ENCODE assay signal across 8 mouse cellular contexts in the genomic region with DNA sequence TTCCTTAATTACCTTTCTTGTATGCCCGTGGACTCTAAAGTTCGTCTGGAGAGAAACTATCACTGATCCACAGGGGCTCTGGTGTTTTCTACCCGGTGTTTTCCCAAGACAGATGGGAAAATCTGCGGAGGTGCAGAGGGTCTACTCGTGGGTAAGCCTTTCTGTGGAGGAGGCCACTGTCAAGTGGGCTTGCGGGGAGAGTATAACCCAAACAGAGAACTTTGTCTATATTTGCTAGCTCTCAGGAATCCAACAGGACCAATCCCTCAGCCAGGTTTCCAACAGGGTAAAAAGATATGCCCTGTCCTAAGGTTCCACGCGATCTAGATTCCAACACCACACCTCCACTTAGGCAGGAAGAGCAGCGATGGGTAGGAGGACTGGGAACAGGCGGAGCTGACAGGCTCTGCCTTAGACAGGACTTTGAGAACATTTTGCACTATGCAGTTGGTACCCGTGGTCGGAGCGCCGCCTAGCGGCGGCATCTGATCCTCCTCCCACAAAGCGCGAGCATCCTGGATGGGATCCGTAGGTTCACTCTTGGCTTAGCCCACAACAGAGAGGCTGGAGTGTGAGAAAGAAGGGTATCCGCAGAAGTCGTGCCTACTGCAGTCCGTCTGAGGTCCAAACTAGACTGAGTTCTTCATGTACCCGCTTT. TPM values are rescaled to one million over a fixed set of nuclear protein-coding genes. Genes with fewer than 3 reads are reported as not detected.
A peak's percentile ranks its signal among the peaks of the same experiment; 100 is the strongest.
DNase-seq lines count a peak whose midpoint lies in the region; ATAC-seq lines count a peak whose summit lies in the region.

No protein-coding gene starts in this region.

- H3K9me3 ChIP-seq in intestine, embryonic 15.5 days, result no peaks in the 10 kb centered on the region
- H3K9me3 ChIP-seq in midbrain, embryonic 14.5 days (ENCODE audit: control insufficient read depth, low read length), result no peaks in the 10 kb centered on the region
- no peaks in the 10 kb centered on the region for H3K9me3 ChIP-seq in stomach, embryonic 14.5 days (ENCODE audit: control insufficient read depth, low read depth, low read length)

- DNase-seq in spleen, postnatal 4 days (ENCODE audit: low spot score in 2 of 2), result peak; percentile 55 to 85
- DNase-seq in spleen, postnatal 36 days (ENCODE audit: low spot score in 2 of 2), result no peak
- peak; percentile 77 to 92 for DNase-seq in cerebellum, postnatal 4 days (ENCODE audit: low spot score in 2 of 2)
- peak; percentile 81 for DNase-seq in gastrocnemius, postnatal 10 days
- DNase-seq in left cerebral cortex, postnatal 36 days (ENCODE audit: low spot score in 2 of 2), result peak; percentile 52 to 68
- DNase-seq in midbrain, embryonic 14.5 days, result peak; percentile 91

- no peak overlapping the region for H3K27ac ChIP-seq in intestine, embryonic 15.5 days
- H3K27ac ChIP-seq in midbrain, embryonic 14.5 days (replicated peaks; ENCODE audit: low read depth, low read length), result no peak overlapping the region
- no peak overlapping the region for H3K27ac ChIP-seq in stomach, embryonic 14.5 days (ENCODE audit: low read length)

- no peaks in the 10 kb centered on the region for H3K36me3 ChIP-seq in intestine, embryonic 15.5 days
- no peaks in the 10 kb centered on the region for H3K36me3 ChIP-seq in midbrain, embryonic 14.5 days (ENCODE audit: control insufficient read depth, insufficient read depth, low read length)
- H3K36me3 ChIP-seq in stomach, embryonic 14.5 days (ENCODE audit: control insufficient read depth, insufficient read depth, low read length), result no peaks in the 10 kb centered on the region

- H3K4me3 ChIP-seq in intestine, embryonic 15.5 days (replicated peaks), result no peak overlapping the region
- no peak overlapping the region for H3K4me3 ChIP-seq in midbrain, embryonic 14.5 days (replicated peaks; ENCODE audit: low read depth, low read length)
- H3K4me3 ChIP-seq in stomach, embryonic 14.5 days (ENCODE audit: low read depth, low read length), result no peak overlapping the region

- H3K9ac ChIP-seq in intestine, embryonic 15.5 days, result no peak overlapping the region
- no peak overlapping the region for H3K9ac ChIP-seq in midbrain, embryonic 14.5 days (replicated peaks; ENCODE audit: low read length)
- H3K9ac ChIP-seq in stomach, embryonic 14.5 days (replicated peaks; ENCODE audit: low read depth, low read length), result no peak overlapping the region

- H3K4me2 ChIP-seq in intestine, embryonic 15.5 days (replicated peaks), result no peak overlapping the region
- H3K4me2 ChIP-seq in midbrain, embryonic 14.5 days (ENCODE audit: low read length), result no peak overlapping the region
- no peak overlapping the region for H3K4me2 ChIP-seq in stomach, embryonic 14.5 days (replicated peaks; ENCODE audit: low read depth, low read length)

- H3K27me3 ChIP-seq in intestine, embryonic 15.5 days (replicated peaks), result 0 out of 2 replicates have a peak, but pooled peaks cover 5% of the 10 kb centered on the region
- H3K27me3 ChIP-seq in midbrain, embryonic 14.5 days (ENCODE audit: control insufficient read depth, insufficient read depth, low read length), result no peaks in the 10 kb centered on the region; the same call in 1 of the 2 replicates
- H3K27me3 ChIP-seq in stomach, embryonic 14.5 days (ENCODE audit: control insufficient read depth, insufficient read depth, low read length), result no peaks in the 10 kb centered on the region

- ATAC-seq in intestine, embryonic 15.5 days, result peak; percentile 85
- peak; percentile 82 for ATAC-seq in midbrain, embryonic 14.5 days (ENCODE audit: low FRiP score, low TSS enrichment)
- peak; percentile 76; the same call in 1 of the 2 replicates for ATAC-seq in stomach, embryonic 14.5 days (ENCODE audit: insufficient number of reproducible peaks, insufficient read depth, low FRiP score, low read depth)

- no peaks in the 10 kb centered on the region for H3K4me1 ChIP-seq in intestine, embryonic 15.5 days (replicated peaks)
- no peaks in the 10 kb centered on the region for H3K4me1 ChIP-seq in midbrain, embryonic 14.5 days (ENCODE audit: control insufficient read depth, insufficient read depth, low read length)
- no peaks in the 10 kb centered on the region for H3K4me1 ChIP-seq in stomach, embryonic 14.5 days (ENCODE audit: control insufficient read depth, insufficient read depth, low read length)

- intact Hi-C loops in left cerebral cortex, postnatal 36 days (cut with DNase I), result loop anchor here (1.0 to 10.0 kb wide), 4 partner anchors 40 to 388 kb away; no protein-coding TSS in a partner anchor

- 18% methylated on average over 23 of the region's 23 CpGs for WGBS in intestine, embryonic 15.5 days
- WGBS in midbrain, embryonic 14.5 days, result 18% methylated on average over 23 of the region's 23 CpGs
- WGBS in stomach, embryonic 14.5 days, result 16% methylated on average over 23 of the region's 23 CpGs

RNA-seq across cellular contexts. Expression of gene Erv3, which starts 46.9 kb away (rescaled TPM):
- not detected for total RNA-seq in gastrocnemius, postnatal 10 days (2021)
- not detected in 2 replicates for polyA plus RNA-seq in intestine, embryonic 15.5 days (2015; fragmentation: Nextera tagmentation; extraction: Ambion mirVana)
- total RNA-seq in left cerebral cortex, postnatal 36 days (2021), result under 1 TPM; 0.15 to 0.23 TPM
- not detected in 2 replicates for polyA plus RNA-seq in midbrain, embryonic 14.5 days (2014; fragmentation: Nextera tagmentation; extraction: Ambion mirVana)
- not detected in 2 replicates for polyA plus RNA-seq in stomach, embryonic 14.5 days (2014; fragmentation: Nextera tagmentation; extraction: Ambion mirVana)

Comparison
In these comparisons a context has a peak if more than half of its experiments do, and no peak if none do; other contexts are left out.
1. DNase-seq: peak in spleen, postnatal 4 days (2 of 2), cerebellum, postnatal 4 days (2 of 2), gastrocnemius, postnatal 10 days (single experiment), left cerebral cortex, postnatal 36 days (2 of 2) and midbrain, embryonic 14.5 days (single experiment); none in spleen, postnatal 36 days (0 of 2).
2. Peak in every context shown above with its lines, with median percentiles within 50 percentile points of each other: ATAC-seq.